Mouse (Mus musculus) G1E (cell line): ENCODE data around the gene Ttyh1. TPM values are rescaled to one million over a fixed set of nuclear protein-coding genes. Genes with fewer than 3 reads are reported as not detected.

Experiments used
- ATAC-seq: 2 replicates; pipeline ENCODE4 v1.8.0; 2016; ENCODE audit warnings: mild to moderate bottlenecking; ENCODE audit not compliant: insufficient number of reproducible peaks, poor library complexity, low FRiP score, severe bottlenecking; ENCODE audit errors: extremely low read depth
- DNase-seq: peaks from one replicate; pipeline ENCODE4 v3.0.0; 2012; ENCODE audit warnings: low spot score
- H3K27me3 ChIP-seq: 2 replicates; pipeline ENCODE4 v1.6.1; 2012; ENCODE audit warnings: mild to moderate bottlenecking, low read length, inconsistent platforms; ENCODE audit not compliant: insufficient read depth
- H3K36me3 ChIP-seq: replicated peaks from 2 replicates; pipeline ENCODE3; 2012; ENCODE audit warnings: mild to moderate bottlenecking, inconsistent platforms
- H3K4me1 ChIP-seq: 2 replicates; pipeline ENCODE4 v1.6.1; 2012; ENCODE audit warnings: low read depth, low read length, inconsistent platforms, mixed read lengths; ENCODE audit not compliant: insufficient read depth
- H3K4me3 ChIP-seq: 2 replicates; pipeline ENCODE4 v1.5.1; 2012; ENCODE audit warnings: low read depth, mild to moderate bottlenecking, inconsistent platforms, low read length, moderate library complexity, mixed read lengths
- H3K9me3 ChIP-seq: replicated peaks from 2 replicates; pipeline ENCODE4 v1.6.1; 2012; ENCODE audit warnings: inconsistent platforms
- CTCF ChIP-seq: IDR thresholded peaks from 2 replicates; pipeline ENCODE4 v1.5.1; 2012; ENCODE audit warnings: low read depth, low read length, inconsistent platforms, mixed read lengths
- GATA1 ChIP-seq: IDR thresholded peaks from 2 replicates; pipeline ENCODE4 v1.6.1; 2012; ENCODE audit warnings: borderline replicate concordance, low read length, inconsistent platforms, mixed read lengths
- GATA2 ChIP-seq: IDR thresholded peaks from 2 replicates; pipeline ENCODE4 v1.6.1; 2012; ENCODE audit warnings: low read depth, low read length, inconsistent platforms, borderline replicate concordance
- POLR2AphosphoS5 ChIP-seq: IDR thresholded peaks from 2 replicates; pipeline ENCODE4 v1.6.1; 2012; ENCODE audit warnings: low read depth, low read length, inconsistent platforms; ENCODE audit not compliant: insufficient replicate concordance
- TAL1 ChIP-seq: conservative IDR thresholded peaks from 2 replicates; pipeline ENCODE4 v1.6.1; 2012; ENCODE audit warnings: low read depth, low read length, inconsistent platforms, mixed read lengths
- polyA plus RNA-seq: library from polyadenylated mRNA; stranded (reverse); fragments of >175 nt; gene quantifications from 2 replicates; pipeline ENCODE4 v1.2.3, GENCODE M21; 2012
- total RNA-seq, 2 experiments: library from RNA; stranded (forward) in 1 of 2; stranded (reverse) in 1 of 2; fragments of 200-1000 nt in 1 of 2; fragments of >200 nt in 1 of 2; fragmentation: Nextera tagmentation in 1 of 2; gene quantifications; 2 replicates each; pipeline ENCODE4 v1.2.3; 2014 to 2017

The Ttyh1 gene
- total and polyA plus RNA-seq, 3 experiments: 0.11 TPM; not detected in 2

DNA sequence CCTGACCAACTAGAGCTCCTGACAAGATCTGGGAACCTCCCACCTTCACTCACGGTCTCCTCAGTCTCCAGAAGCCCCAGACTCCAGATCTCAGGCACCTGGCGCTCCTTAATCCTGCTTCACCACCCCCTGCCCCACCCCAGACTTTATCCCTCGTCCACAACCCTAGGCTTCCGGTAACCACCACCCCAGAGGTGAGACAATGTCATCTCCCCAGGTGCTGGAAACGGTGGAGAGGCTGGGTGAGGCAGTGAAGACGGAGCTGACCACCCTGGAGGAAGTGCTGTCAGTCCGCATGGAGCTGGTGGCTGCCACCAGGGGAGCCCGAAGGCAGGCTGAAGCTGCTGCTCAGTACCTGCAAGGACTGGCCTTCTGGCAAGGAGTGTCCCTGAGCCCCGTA lies 6.1 kb downstream of the Ttyh1 start:
- Histone ChIP-seq H3K36me3 (peaks cover 6% of the 10 kb centered on the region), H3K4me1 (peaks cover 6% of the 10 kb centered on the region; the same call in 1 of the 2 replicates), H3K4me3 (no peak overlapping the region), H3K9me3 (no peaks in the 10 kb centered on the region), H3K27me3 (peaks cover 23% of the 10 kb centered on the region)
- TF ChIP-seq POLR2AphosphoS5 (no peak), TAL1 (no peak), GATA2 (no peak), GATA1 (no peak), CTCF (no peak)
- no peak for DNase-seq
- no peak for ATAC-seq

DNA sequence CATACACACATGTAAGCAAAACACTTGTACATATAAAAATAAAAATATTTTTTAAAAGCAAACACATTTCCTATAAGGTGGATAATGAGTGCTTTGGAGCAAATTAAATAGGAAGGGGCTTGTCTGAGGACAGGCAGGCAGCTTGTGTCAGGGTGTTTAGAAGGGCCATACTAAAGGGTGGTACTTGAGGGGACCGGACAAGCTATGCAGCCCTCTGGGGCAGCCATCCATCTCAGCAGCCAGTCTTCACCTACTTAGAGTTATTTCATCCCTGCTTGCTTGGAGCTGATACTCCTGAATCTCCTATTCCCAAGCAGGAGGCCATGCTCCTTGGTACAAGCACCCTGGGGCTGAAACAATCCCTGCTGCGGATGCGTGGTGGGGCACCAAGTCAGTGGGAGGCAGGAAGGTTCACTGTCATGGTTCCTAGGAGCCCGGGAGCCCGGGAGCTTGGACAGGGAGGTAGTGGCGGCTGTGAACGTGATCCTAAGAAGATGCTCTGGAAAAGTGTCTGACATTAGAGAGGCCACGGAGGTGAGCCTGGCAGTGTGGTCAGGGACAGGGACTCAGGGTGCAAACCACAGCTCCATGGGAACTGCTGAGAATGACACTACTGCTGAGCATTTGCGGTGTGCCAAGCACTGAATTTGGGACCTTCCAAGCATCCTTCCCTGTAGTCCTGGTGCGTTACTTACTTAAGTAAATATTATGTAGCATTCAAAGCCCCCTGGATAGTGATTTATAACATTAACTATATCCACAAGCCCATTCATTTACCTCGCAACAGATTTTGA lies 8.0 kb downstream of the Ttyh1 start:
- H3K4me3 ChIP-seq: no peak overlapping the region
- TF ChIP-seq CTCF: no peak
- DNase-seq (no peak), ATAC-seq (no peak)
- H3K9me3 ChIP-seq: no peaks in the 10 kb centered on the region
- H3K27me3 ChIP-seq: peaks cover 8% of the 10 kb centered on the region; the same call in 1 of the 2 replicates
- peaks cover 4% of the 10 kb centered on the region; the same call in 1 of the 2 replicates for H3K4me1 ChIP-seq
- H3K36me3 ChIP-seq: peaks cover 19% of the 10 kb centered on the region

DNA sequence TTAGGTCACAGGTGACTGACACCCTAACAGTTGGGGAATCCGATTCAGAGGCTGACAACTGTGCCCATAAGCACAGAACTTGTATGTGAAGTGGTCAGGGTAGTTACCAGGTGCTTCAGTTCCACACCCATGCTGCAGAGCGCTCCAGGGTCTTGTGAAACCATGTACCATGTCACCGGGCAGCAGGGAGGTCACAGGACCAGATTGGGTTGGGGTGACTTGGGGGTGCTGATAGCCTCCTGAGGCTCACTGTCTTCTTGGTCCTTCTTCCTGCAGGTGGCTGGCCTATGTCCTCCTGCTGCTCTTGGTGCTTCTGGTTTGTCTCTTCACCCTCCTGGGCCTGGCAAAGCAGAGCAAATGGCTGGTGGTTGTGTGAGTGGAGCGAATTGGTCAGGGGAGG lies 8.7 kb downstream of the Ttyh1 start:
- DNase-seq (no peak), ATAC-seq (no peak)
- TF ChIP-seq TAL1: no peak
- no peak for TF ChIP-seq POLR2AphosphoS5
- TF ChIP-seq CTCF: no peak
- Histone ChIP-seq H3K36me3 (peaks cover 26% of the 10 kb centered on the region), H3K9me3 (no peaks in the 10 kb centered on the region), H3K4me3 (no peak overlapping the region), H3K4me1 (peaks cover 4% of the 10 kb centered on the region; the same call in 1 of the 2 replicates), H3K27me3 (peaks cover 5% of the 10 kb centered on the region; the same call in 1 of the 2 replicates)

- TF ChIP-seq GATA2: no peak
- no peak for TF ChIP-seq GATA1
- TF ChIP-seq CTCF: no peak
- TF ChIP-seq POLR2AphosphoS5: no peak
- TF ChIP-seq TAL1: no peak
- H3K4me1 ChIP-seq: peaks cover 9% of the 10 kb centered on the region
- no peak overlapping the region for H3K4me3 ChIP-seq
- no peak for ATAC-seq
- peaks cover 5% of the 10 kb centered on the region; the same call in 1 of the 2 replicates for H3K27me3 ChIP-seq
- no peak for DNase-seq
- no peaks in the 10 kb centered on the region for H3K9me3 ChIP-seq
- peaks cover 35% of the 10 kb centered on the region for H3K36me3 ChIP-seq
Measured at GRCm38 (mm10) chr7:4128860-4129259, 9.7 kb downstream of the Ttyh1 start.

GRCm38 (mm10) chr7:4130686-4131452 lies 11.7 kb downstream of the Ttyh1 start:
- Histone ChIP-seq H3K27me3 (no peaks in the 10 kb centered on the region), H3K4me3 (no peak overlapping the region), H3K9me3 (no peaks in the 10 kb centered on the region), H3K36me3 (peaks cover 45% of the 10 kb centered on the region), H3K4me1 (peaks cover 21% of the 10 kb centered on the region)
- DNase-seq (peak; percentile 62), ATAC-seq (peak; percentile 68; the same call in 1 of the 2 replicates)
- peak; percentile 84 for TF ChIP-seq CTCF
- no peak for TF ChIP-seq POLR2AphosphoS5

- DNase-seq (no peak), ATAC-seq (no peak)
- TF ChIP-seq POLR2AphosphoS5: no peak
- no peak for TF ChIP-seq GATA2
- TF ChIP-seq TAL1: no peak
- Histone ChIP-seq H3K4me1 (peaks cover 21% of the 10 kb centered on the region), H3K36me3 (peaks cover 45% of the 10 kb centered on the region), H3K9me3 (no peaks in the 10 kb centered on the region), H3K27me3 (no peaks in the 10 kb centered on the region), H3K4me3 (no peak overlapping the region)
Measured at GRCm38 (mm10) chr7:4131964-4132363, 12.8 kb downstream of the Ttyh1 start.
